Mouse (Mus musculus): ENCODE results near the gene Maats1.

DNA sequence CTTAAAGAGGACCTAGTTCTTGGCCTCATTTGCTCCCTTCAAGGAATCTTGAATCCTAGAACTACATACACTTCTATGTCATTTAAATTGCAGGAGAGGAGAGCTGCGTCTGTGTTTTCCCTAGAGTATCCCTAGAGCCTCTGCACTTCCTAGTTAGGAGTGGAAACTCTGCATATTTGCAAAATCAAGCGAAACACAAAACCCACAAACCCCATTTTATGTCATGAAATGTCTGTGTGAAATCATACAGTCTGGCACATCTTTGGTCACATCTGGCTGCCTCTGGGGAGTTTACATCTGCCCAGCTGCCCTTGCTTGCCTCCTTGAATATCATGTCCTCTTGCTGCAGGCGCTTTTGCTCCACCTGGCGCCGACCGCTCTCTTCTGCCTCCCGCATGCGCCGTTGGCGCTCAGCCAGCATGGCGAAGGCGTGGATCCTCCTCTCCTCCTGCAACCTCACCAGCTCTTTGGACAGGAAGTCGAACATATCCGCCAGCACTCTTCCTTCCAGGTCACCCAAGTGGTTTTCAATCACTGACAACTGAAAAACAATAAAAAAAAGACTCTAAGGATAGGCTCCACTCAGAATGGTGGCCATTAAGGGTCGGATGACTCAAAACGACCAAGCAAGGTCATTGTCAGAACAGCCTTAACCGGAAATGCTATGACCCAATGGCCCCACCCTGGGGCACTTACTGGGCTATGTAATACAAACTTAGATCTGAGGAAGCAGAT, 37.3 kb downstream of the Maats1 start:
- TF ChIP-seq CTCF (IDR thresholded peaks at IDR 0.05; ENCODE audit: low read depth) = 0 out of 2 replicates have a peak, but pooled peaks have one; percentile 3
- peak; percentile 33; the same call in 1 of the 2 replicates for TF ChIP-seq EP300 (IDR thresholded peaks at IDR 0.05; ENCODE audit: low read depth)

All from liver, postnatal 0 days (tissue).